Mouse (Mus musculus) spleen, postnatal 36 days (tissue): ENCODE measurements at regions not wholly inside any gene's neighbourhood (a gene's known extent, or its start where the extent isn't known, plus 50 kb on each side); places are given as distances from the start of the nearest gene placed in this dataset.
A peak's percentile ranks its signal among the peaks of the same experiment; 100 is the strongest.

Experiments
- DNase-seq, 2 experiments: peaks; one replicate each; pipeline ENCODE4 v3.0.0; 2022; ENCODE audit warnings: low spot score in 2 of 2, mixed read lengths in 1 of 2

- peak in 1 of 2 experiments; percentile 8 for DNase-seq
Observed at GRCm38 (mm10) chr1:13839619-13840308, 2253.4 kb downstream of the 4930444P10Rik start.

- no peak for DNase-seq
Observed at GRCm38 (mm10) chr1:13834860-13835840, 2258.0 kb downstream of the 4930444P10Rik start.

- DNase-seq: no peak
Observed at GRCm38 (mm10) chr1:13807786-13808185, 2285.3 kb downstream of the 4930444P10Rik start.

- no peak for DNase-seq
Observed at GRCm38 (mm10) chr1:13800460-13800859, 2292.7 kb downstream of the 4930444P10Rik start.

- DNase-seq: no peak
Observed at GRCm38 (mm10) chr1:13798848-13799247, 2294.3 kb downstream of the 4930444P10Rik start.

- DNase-seq: no peak
Observed at GRCm38 (mm10) chr1:13795196-13795595, 2297.9 kb downstream of the 4930444P10Rik start.

GRCm38 (mm10) chr1:13789318-13790085, 2303.6 kb downstream of the 4930444P10Rik start:
- peak; percentile 59 to 66 for DNase-seq

- no peak for DNase-seq
Observed at GRCm38 (mm10) chr1:13787016-13787415, 2306.1 kb downstream of the 4930444P10Rik start.

- DNase-seq: peak; percentile 22 to 49
Observed at GRCm38 (mm10) chr1:13784396-13784795, 2308.7 kb downstream of the 4930444P10Rik start.

- no peak for DNase-seq
Observed at GRCm38 (mm10) chr1:13782633-13783032, 2310.5 kb downstream of the 4930444P10Rik start.

GRCm38 (mm10) chr1:13772106-13772505, 2321.0 kb downstream of the 4930444P10Rik start:
- no peak for DNase-seq

- DNase-seq: peak in 1 of 2 experiments; percentile 10
Observed at GRCm38 (mm10) chr1:13771014-13771463, 2322.1 kb downstream of the 4930444P10Rik start.

GRCm38 (mm10) chr1:13752479-13752878, 2338.6 kb downstream of the A830018L16Rik start:
- no peak for DNase-seq

- DNase-seq: no peak
Observed at GRCm38 (mm10) chr1:13751381-13751780, 2337.5 kb downstream of the A830018L16Rik start.
